Mouse (Mus musculus) kidney, postnatal 0 days (tissue): ENCODE measurements at regions not wholly inside any gene's neighbourhood (a gene's known extent, or its start where the extent isn't known, plus 50 kb on each side); places are given as distances from the start of the nearest gene placed in this dataset.

Source experiments
- ATAC-seq: fragments of 200-750 bp; cut with Nextera tagmentation; replicated peaks from 2 replicates; pipeline ENCODE4 v1.8.0; 2017; ENCODE audit warnings: low read depth, moderate number of reproducible peaks, moderate TSS enrichment, moderate library complexity; ENCODE audit not compliant: low FRiP score
- DNase-seq: peaks from one replicate; pipeline ENCODE4 v3.0.0-alpha.2; 2016; ENCODE audit warnings: low spot score
- H3K27ac ChIP-seq: fragments of 300-500 bp; sonication (generic); 2 replicates; pipeline ENCODE4 v1.5.1; 2014; ENCODE audit warnings: mild to moderate bottlenecking
- H3K27me3 ChIP-seq: fragments of 300-500 bp; sonication (generic); 2 replicates; pipeline ENCODE4 v1.6.1; 2014; ENCODE audit warnings: low read length, mixed read lengths; ENCODE audit not compliant: insufficient read depth
- H3K36me3 ChIP-seq: fragments of 300-500 bp; sonication (generic); 2 replicates; pipeline ENCODE4 v1.6.1; 2014; ENCODE audit warnings: low read length, mixed read lengths; ENCODE audit not compliant: insufficient read depth
- H3K4me1 ChIP-seq: fragments of 300-500 bp; sonication (generic); replicated peaks from 2 replicates; pipeline ENCODE4 v1.6.1; 2014; ENCODE audit warnings: antibody characterized with exemption, low read length, mixed read lengths; ENCODE audit not compliant: insufficient read depth
- H3K4me2 ChIP-seq: fragments of 300-500 bp; sonication (generic); 2 replicates; pipeline ENCODE4 v1.6.1; 2014; ENCODE audit warnings: mild to moderate bottlenecking, low read length, moderate library complexity, mixed read lengths
- H3K4me3 ChIP-seq: fragments of 300-500 bp; sonication (generic); replicated peaks from 2 replicates; pipeline ENCODE4 v1.5.1; 2014; ENCODE audit warnings: low read depth, low read length
- H3K9ac ChIP-seq: fragments of 300-500 bp; sonication (generic); 2 replicates; pipeline ENCODE4 v1.6.1; 2014; ENCODE audit warnings: low read depth, low read length
- H3K9me3 ChIP-seq: fragments of 300-500 bp; sonication (generic); replicated peaks from 2 replicates; pipeline ENCODE4 v1.6.1; 2016; ENCODE audit warnings: low read length, inconsistent platforms, mixed read lengths
- CTCF ChIP-seq: IDR thresholded peaks from 2 replicates; pipeline ENCODE4 v1.5.1; 2016; ENCODE audit warnings: antibody characterized with exemption, low read depth, mild to moderate bottlenecking, moderate library complexity
- WGBS: fragments of 180-500 bp; shearing (Covaris S2); extraction: QIAGEN DNeasy Blood & Tissue Kit; methylation state at CpG from one replicate; pipeline ENCODE4 v1.1.7; 2014; 5-methylcytosine and 5-hydroxymethylcytosine counted together

GRCm38 (mm10) chr17:51542544-51542943 is 290.5 kb downstream of the Satb1 start:
- no peak for DNase-seq
- H3K9me3 ChIP-seq = no peaks in the 10 kb centered on the region
- H3K36me3 ChIP-seq = no peaks in the 10 kb centered on the region
- no peak overlapping the region for H3K9ac ChIP-seq
- 79% methylated on average over 2 of the region's 2 CpGs for WGBS
- H3K4me1 ChIP-seq = no peaks in the 10 kb centered on the region
- no peaks in the 10 kb centered on the region for H3K27me3 ChIP-seq
- no peak for TF ChIP-seq CTCF
- no peak overlapping the region for H3K4me3 ChIP-seq
- no peak overlapping the region for H3K27ac ChIP-seq
- no peak for ATAC-seq
- no peak overlapping the region for H3K4me2 ChIP-seq

GRCm38 (mm10) chr17:51534678-51535077 is 298.4 kb downstream of the Satb1 start:
- WGBS = 5% methylated on average over 10 of the region's 10 CpGs
- Histone ChIP-seq H3K27me3 (no peaks in the 10 kb centered on the region), H3K4me2 (peak overlapping the region; percentile 46), H3K4me1 (no peaks in the 10 kb centered on the region), H3K4me3 (0 out of 2 replicates have a peak overlapping the region, but pooled peaks have one; percentile 4), H3K36me3 (no peaks in the 10 kb centered on the region), H3K27ac (no peak overlapping the region), H3K9ac (no peak overlapping the region), H3K9me3 (no peaks in the 10 kb centered on the region)
- peak; percentile 37 for DNase-seq
- peak; percentile 68; the same call in 1 of the 2 replicates for ATAC-seq
- TF ChIP-seq CTCF = no peak

GRCm38 (mm10) chr17:51534270-51534669 is 298.8 kb downstream of the Satb1 start:
- DNase-seq (peak; percentile 48), ATAC-seq (no peak)
- Histone ChIP-seq H3K27ac (no peak overlapping the region), H3K27me3 (no peaks in the 10 kb centered on the region), H3K4me3 (0 out of 2 replicates have a peak overlapping the region, but pooled peaks have one; percentile 4), H3K4me2 (peak overlapping the region; percentile 46), H3K9ac (no peak overlapping the region), H3K9me3 (no peaks in the 10 kb centered on the region), H3K4me1 (no peaks in the 10 kb centered on the region), H3K36me3 (no peaks in the 10 kb centered on the region)
- no peak for TF ChIP-seq CTCF
- WGBS = 6% methylated on average over 14 of the region's 14 CpGs

- 85% methylated on average over 3 of the region's 3 CpGs for WGBS
- DNase-seq (peak; percentile 6), ATAC-seq (no peak)
- no peaks in the 10 kb centered on the region for H3K36me3 ChIP-seq
- no peaks in the 10 kb centered on the region for H3K9me3 ChIP-seq
- no peak overlapping the region for H3K4me2 ChIP-seq
- no peak for TF ChIP-seq CTCF
- H3K27me3 ChIP-seq = no peaks in the 10 kb centered on the region
- no peak overlapping the region for H3K9ac ChIP-seq
- no peaks in the 10 kb centered on the region for H3K4me1 ChIP-seq
- H3K27ac ChIP-seq = no peak overlapping the region
- H3K4me3 ChIP-seq = no peak overlapping the region
These were observed 304.9 kb downstream of the Satb1 start for GRCm38 (mm10) chr17:51528161-51528560.

GRCm38 (mm10) chr17:51526881-51527280 is 306.2 kb downstream of the Satb1 start:
- no peak for DNase-seq
- WGBS = 66% methylated on average over 7 of the region's 7 CpGs
- no peak overlapping the region for H3K4me2 ChIP-seq

GRCm38 (mm10) chr17:51526464-51526863 is 306.6 kb downstream of the Satb1 start:
- TF ChIP-seq CTCF = no peak
- 43% methylated on average over 5 of the region's 5 CpGs for WGBS
- Histone ChIP-seq H3K27me3 (no peaks in the 10 kb centered on the region), H3K4me3 (no peak overlapping the region), H3K4me2 (no peak overlapping the region), H3K9me3 (no peaks in the 10 kb centered on the region), H3K27ac (no peak overlapping the region), H3K9ac (no peak overlapping the region), H3K4me1 (no peaks in the 10 kb centered on the region), H3K36me3 (no peaks in the 10 kb centered on the region)
- DNase-seq (no peak), ATAC-seq (no peak)

More at GRCm38 (mm10) chr17:51526881-51527280, 306.2 kb downstream of the Satb1 start:
- H3K4me1 ChIP-seq = no peaks in the 10 kb centered on the region
- no peaks in the 10 kb centered on the region for H3K36me3 ChIP-seq
- H3K9me3 ChIP-seq = no peaks in the 10 kb centered on the region
- ATAC-seq = no peak
- no peak for TF ChIP-seq CTCF
- no peak overlapping the region for H3K27ac ChIP-seq
- H3K27me3 ChIP-seq = no peaks in the 10 kb centered on the region
- H3K9ac ChIP-seq = no peak overlapping the region
- no peak overlapping the region for H3K4me3 ChIP-seq

- Histone ChIP-seq H3K9ac (no peak overlapping the region), H3K36me3 (no peaks in the 10 kb centered on the region), H3K4me1 (no peaks in the 10 kb centered on the region), H3K27ac (no peak overlapping the region), H3K27me3 (no peaks in the 10 kb centered on the region), H3K4me3 (no peak overlapping the region), H3K9me3 (no peaks in the 10 kb centered on the region), H3K4me2 (no peak overlapping the region)
- no peak for DNase-seq
- no peak for TF ChIP-seq CTCF
- WGBS = 65% methylated on average over 4 of the region's 4 CpGs
- no peak for ATAC-seq
These were observed 307.1 kb downstream of the Satb1 start for GRCm38 (mm10) chr17:51526021-51526420.
